ENCODE assay signal across 13 mouse cellular contexts in the genomic region with DNA sequence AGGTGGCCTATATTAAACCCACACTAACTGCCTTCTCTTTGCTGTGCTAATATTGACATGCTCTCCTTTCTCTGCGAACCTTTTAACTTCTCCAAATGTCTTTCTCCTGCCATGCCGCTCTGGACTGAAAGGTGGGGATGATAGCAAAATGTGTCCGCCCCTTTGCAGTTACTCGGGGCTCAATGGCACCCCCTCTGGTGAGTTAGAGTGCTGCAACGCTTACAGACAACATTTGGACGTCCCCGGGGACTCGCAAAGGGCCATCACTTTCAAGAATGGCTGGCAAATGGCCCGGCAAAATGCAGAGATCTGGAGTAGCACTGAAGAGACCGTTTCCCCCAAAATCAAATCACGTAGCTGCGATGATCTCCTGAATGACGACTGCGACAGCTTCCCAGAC.
DNase-seq lines count a peak whose midpoint lies in the region; ATAC-seq and TF ChIP-seq lines count a peak whose summit lies in the region.
"Had no signal": no experiment of that assay in that cellular context is flagged by ENCODE, and none has a peak within 500 bp of the region (broad histone marks: within the 10 kb centered on the region; RNA-seq: fewer than 3 reads in every experiment).

No protein-coding gene starts in this region.

- H3K9me3 ChIP-seq in heart, embryonic 10.5 days: no peaks in the 10 kb centered on the region
- H3K9me3 ChIP-seq in lung, embryonic 14.5 days (ENCODE audit: low read depth, low read length): no peaks in the 10 kb centered on the region
- no peaks in the 10 kb centered on the region for H3K9me3 ChIP-seq in ES-Bruce4 (replicated peaks; ENCODE audit: control insufficient read depth, insufficient read depth, low read length, poor library complexity, severe bottlenecking)
- no peaks in the 10 kb centered on the region for H3K9me3 ChIP-seq in neural tube, embryonic 15.5 days (replicated peaks)
- H3K9me3 ChIP-seq: embryonic facial prominence, embryonic 10.5 days; forebrain, embryonic 13.5 days; heart, embryonic 15.5 days had no signal

- H3K4me1 ChIP-seq in heart, embryonic 10.5 days: peaks cover 2% of the 10 kb centered on the region; the same call in 1 of the 2 replicates
- no peaks in the 10 kb centered on the region for H3K4me1 ChIP-seq in lung, embryonic 14.5 days (ENCODE audit: insufficient read depth)
- H3K4me1 ChIP-seq in ES-Bruce4 (ENCODE audit: control insufficient read depth, insufficient read depth, low read length): no peaks in the 10 kb centered on the region
- peaks cover 2% of the 10 kb centered on the region; the same call in 1 of the 2 replicates for H3K4me1 ChIP-seq in cortical plate, adult 2 months (ENCODE audit: control insufficient read depth, insufficient read depth, low read length)
- no peaks in the 10 kb centered on the region for H3K4me1 ChIP-seq in neural tube, embryonic 15.5 days
- H3K4me1 ChIP-seq: embryonic facial prominence, embryonic 10.5 days; forebrain, embryonic 13.5 days had no signal

- TF ChIP-seq EP300 in ES-Bruce4 (IDR thresholded peaks at IDR 0.05; ENCODE audit: insufficient read depth, low read depth, low read length): no peak

- WGBS in heart, embryonic 10.5 days: 80% methylated on average over 14 of the region's 14 CpGs
- 87% methylated on average over 14 of the region's 14 CpGs for WGBS in lung, embryonic 14.5 days
- 82% methylated on average over 14 of the region's 14 CpGs for WGBS in neural tube, embryonic 15.5 days

- no peak for TF ChIP-seq POLR2A in ES-Bruce4 (IDR thresholded peaks at IDR 0.05; ENCODE audit: insufficient read depth, low read length)
- no peak for TF ChIP-seq POLR2A in cortical plate, adult 2 months (IDR thresholded peaks at IDR 0.05; ENCODE audit: extremely low read depth, insufficient read depth, low read length)

- DNase-seq in heart, postnatal 4 days: peak; percentile 68
- DNase-seq in heart, embryonic 10.5 days (ENCODE audit: low spot score): no peak
- peak; percentile 14 for DNase-seq in lung, embryonic 14.5 days
- DNase-seq in lung, adult 18-20 months: no peak
- DNase-seq in MN1 (ENCODE audit: low spot score): no peak
- DNase-seq: right cerebral cortex, postnatal 25 days had no signal

- TF ChIP-seq CTCF in lung, embryonic 14.5 days (IDR thresholded peaks at IDR 0.05; ENCODE audit: low read depth): peak; percentile 41
- TF ChIP-seq CTCF in ES-Bruce4 (IDR thresholded peaks at IDR 0.05; ENCODE audit: low read depth, low read length): peak; percentile 41
- TF ChIP-seq CTCF in cortical plate, adult 2 months (IDR thresholded peaks at IDR 0.05; ENCODE audit: extremely low read depth, insufficient read depth, low read length): 0 out of 2 replicates have a peak, but pooled peaks have one; percentile 20

- H3K4me2 ChIP-seq in lung, embryonic 14.5 days: no peak overlapping the region
- no peak overlapping the region for H3K4me2 ChIP-seq in neural tube, embryonic 15.5 days
- H3K4me2 ChIP-seq: forebrain, embryonic 13.5 days; heart, embryonic 15.5 days had no signal

- H3K4me3 ChIP-seq in heart, embryonic 10.5 days: no peak overlapping the region
- no peak overlapping the region for H3K4me3 ChIP-seq in lung, embryonic 14.5 days (ENCODE audit: low read depth, low read length)
- H3K4me3 ChIP-seq in ES-Bruce4 (ENCODE audit: low read depth, low read length): no peak overlapping the region
- no peak overlapping the region for H3K4me3 ChIP-seq in cortical plate, adult 2 months (ENCODE audit: insufficient read depth, low read length)
- H3K4me3 ChIP-seq in neural tube, embryonic 15.5 days (replicated peaks): no peak overlapping the region
- H3K4me3 ChIP-seq: embryonic facial prominence, embryonic 10.5 days; forebrain, embryonic 13.5 days; heart, embryonic 15.5 days had no signal

- no peak overlapping the region for H3K9ac ChIP-seq in lung, embryonic 14.5 days
- H3K9ac ChIP-seq in ES-Bruce4 (ENCODE audit: low read depth, poor library complexity, severe bottlenecking): no peak overlapping the region
- no peak overlapping the region for H3K9ac ChIP-seq in neural tube, embryonic 15.5 days (replicated peaks)
- H3K9ac ChIP-seq: forebrain, embryonic 13.5 days; heart, embryonic 15.5 days had no signal

- ATAC-seq in lung, embryonic 14.5 days (ENCODE audit: insufficient read depth): no peak
- ATAC-seq in neural tube, embryonic 15.5 days (ENCODE audit: low FRiP score): no peak
- ATAC-seq: forebrain, embryonic 13.5 days had no signal

- peaks cover 67% of the 10 kb centered on the region for H3K36me3 ChIP-seq in heart, embryonic 10.5 days
- no peaks in the 10 kb centered on the region for H3K36me3 ChIP-seq in lung, embryonic 14.5 days (ENCODE audit: insufficient read depth)
- H3K36me3 ChIP-seq in ES-Bruce4 (ENCODE audit: control insufficient read depth, insufficient read depth, low read length, poor library complexity, severe bottlenecking): no peaks in the 10 kb centered on the region
- H3K36me3 ChIP-seq in neural tube, embryonic 15.5 days: peaks cover 38% of the 10 kb centered on the region

- H3K27ac ChIP-seq in heart, embryonic 10.5 days: no peak overlapping the region
- no peak overlapping the region for H3K27ac ChIP-seq in lung, embryonic 14.5 days (ENCODE audit: low read depth)
- no peak overlapping the region for H3K27ac ChIP-seq in ES-Bruce4 (ENCODE audit: insufficient read depth, low read length)
- H3K27ac ChIP-seq in cortical plate, adult 2 months (ENCODE audit: insufficient read depth, low read length): no peak overlapping the region
- H3K27ac ChIP-seq in neural tube, embryonic 15.5 days (replicated peaks): no peak overlapping the region
- H3K27ac ChIP-seq: embryonic facial prominence, embryonic 10.5 days; forebrain, embryonic 13.5 days; heart, embryonic 15.5 days; macrophage had no signal

- no peaks in the 10 kb centered on the region for H3K27me3 ChIP-seq in heart, embryonic 10.5 days (ENCODE audit: insufficient read depth, poor library complexity, severe bottlenecking)
- no peaks in the 10 kb centered on the region for H3K27me3 ChIP-seq in lung, embryonic 14.5 days (ENCODE audit: insufficient read depth, low read length)
- no peaks in the 10 kb centered on the region for H3K27me3 ChIP-seq in ES-Bruce4 (ENCODE audit: control insufficient read depth, insufficient read depth, low read length, poor library complexity, severe bottlenecking)
- no peaks in the 10 kb centered on the region for H3K27me3 ChIP-seq in neural tube, embryonic 15.5 days (replicated peaks)
- H3K27me3 ChIP-seq: forebrain, embryonic 13.5 days; heart, embryonic 15.5 days had no signal

Comparison
In these comparisons a context has a peak if more than half of its experiments do, and no peak if none do; other contexts are left out.
1. DNase-seq: peak in heart, postnatal 4 days (single experiment) and lung, embryonic 14.5 days (single experiment); none in heart, embryonic 10.5 days (single experiment), lung, adult 18-20 months (0 of 2) and MN1 (single experiment).
2. Peak in every context shown above with its lines, with median percentiles within 50 percentile points of each other: CTCF ChIP-seq.